Mouse (Mus musculus) myocyte (in vitro differentiated cells): ENCODE measurements around the gene Zdhhc11.

ENCODE experiments used
- E2F4 ChIP-seq: IDR thresholded peaks from one replicate; pipeline ENCODE4 v1.6.1; 2011; ENCODE audit warnings: mild to moderate bottlenecking, control low read depth, moderate library complexity; ENCODE audit not compliant: insufficient read depth
- POLR2A ChIP-seq: IDR thresholded peaks from one replicate; pipeline ENCODE4 v1.6.1; 2011; ENCODE audit warnings: low read depth, mild to moderate bottlenecking, control low read depth, moderate library complexity; ENCODE audit not compliant: insufficient read length
- USF1 ChIP-seq: IDR thresholded peaks from one replicate; pipeline ENCODE4 v1.6.1; 2011; ENCODE audit warnings: low read depth, mild to moderate bottlenecking, control low read depth, moderate library complexity

DNA sequence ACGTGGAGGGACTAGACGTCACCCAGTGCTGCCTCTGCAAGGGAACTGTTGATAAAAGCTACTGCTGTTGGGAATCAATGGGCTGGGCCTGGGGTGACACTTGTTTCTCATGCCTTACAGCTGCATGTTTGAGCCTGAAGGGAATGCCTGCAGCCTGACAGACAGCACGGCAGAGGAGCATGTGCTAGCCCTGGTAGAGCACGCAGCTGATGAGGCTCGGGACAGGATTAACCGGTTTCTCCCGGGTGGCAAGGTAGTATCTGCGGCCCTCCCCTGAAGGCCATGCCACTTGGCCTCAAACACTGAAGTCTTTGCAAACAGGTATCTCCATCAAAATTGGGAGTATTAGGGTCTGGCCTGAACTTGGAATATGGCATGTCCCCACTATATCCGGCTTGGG, 19.0 kb upstream of the Zdhhc11 start:
- TF ChIP-seq USF1 (no peak), POLR2A (no peak), E2F4 (no peak)
